Mouse (Mus musculus) MEL (cell line): ENCODE measurements around the gene Gnaq. TPM values are rescaled to one million over a fixed set of nuclear protein-coding genes. Genes with fewer than 3 reads are reported as not detected.

ENCODE experiments used
- DNase-seq: peaks from one replicate; pipeline ENCODE4 v3.0.0; 2011; ENCODE audit warnings: low read depth, low spot score
- H3K27ac ChIP-seq: 2 replicates; pipeline ENCODE4 v1.5.1; 2012; ENCODE audit warnings: low read depth, mild to moderate bottlenecking, control low read depth, low read length, moderate library complexity; ENCODE audit not compliant: control insufficient read depth
- H3K27me3 ChIP-seq, 2 experiments: fragments of 150-350 bp in 1 of 2; sonication (generic) in 1 of 2; 2 replicates each; pipeline ENCODE4 v1.6.1; 2012; ENCODE audit warnings: low read length in 2 of 2, mild to moderate bottlenecking in 2 of 2, improper control_type of control experiment in 1 of 2, moderate library complexity in 1 of 2; ENCODE audit not compliant: insufficient read depth in 2 of 2, control insufficient read depth in 1 of 2
- H3K36me3 ChIP-seq, 2 experiments: 2 replicates each; pipeline ENCODE4 v1.6.1; 2012 to 2014; ENCODE audit warnings: low read length in 2 of 2, improper control_type of control experiment in 1 of 2, inconsistent platforms in 1 of 2, mild to moderate bottlenecking in 1 of 2; ENCODE audit not compliant: insufficient read depth in 2 of 2, control insufficient read depth in 1 of 2
- H3K4me1 ChIP-seq, 2 experiments: fragments of 150-350 bp in 1 of 2; sonication (generic) in 1 of 2; 2 replicates each; pipeline ENCODE4 v1.6.1; 2012; ENCODE audit warnings: low read length in 2 of 2, improper control_type of control experiment in 1 of 2, mild to moderate bottlenecking in 1 of 2; ENCODE audit not compliant: insufficient read depth in 2 of 2, control insufficient read depth in 1 of 2
- H3K4me3 ChIP-seq, 2 experiments: fragments of 150-350 bp in 1 of 2; sonication (generic) in 1 of 2; 2 replicates each; pipeline ENCODE4 v1.5.1; 2012; ENCODE audit warnings: low read depth in 2 of 2, low read length in 2 of 2, mild to moderate bottlenecking in 2 of 2, moderate library complexity in 2 of 2, control low read depth in 1 of 2, improper control_type of control experiment in 1 of 2; ENCODE audit not compliant: control insufficient read depth in 1 of 2, insufficient read depth in 1 of 2
- H3K79me2 ChIP-seq: 2 replicates; pipeline ENCODE4 v1.6.1; 2012; ENCODE audit warnings: mild to moderate bottlenecking, low read length, moderate library complexity; ENCODE audit not compliant: control insufficient read depth, poor library complexity, insufficient read depth
- H3K9ac ChIP-seq: 2 replicates; pipeline ENCODE4 v1.6.1; 2012; ENCODE audit warnings: low read depth, mild to moderate bottlenecking, control low read depth, low read length, moderate library complexity; ENCODE audit not compliant: control insufficient read depth, poor library complexity, severe bottlenecking
- H3K9me3 ChIP-seq: fragments of 150-350 bp; sonication (generic); replicated peaks from 2 replicates; pipeline ENCODE4 v1.6.1; 2012; ENCODE audit warnings: mild to moderate bottlenecking, low read length, improper control_type of control experiment, moderate library complexity; ENCODE audit not compliant: insufficient read depth
- BHLHE40 ChIP-seq: IDR thresholded peaks from 2 replicates; pipeline ENCODE4 v1.6.1; 2012; ENCODE audit warnings: low read depth, mild to moderate bottlenecking, inconsistent platforms, low read length, improper control_type of control experiment, borderline replicate concordance
- CHD2 ChIP-seq: IDR thresholded peaks from 2 replicates; pipeline ENCODE4 v1.6.1; 2011; ENCODE audit warnings: low read length, improper control_type of control experiment
- ETS1 ChIP-seq: IDR thresholded peaks from 2 replicates; pipeline ENCODE4 v1.6.1; 2012; ENCODE audit warnings: low read depth, mild to moderate bottlenecking, inconsistent platforms, low read length, improper control_type of control experiment, moderate library complexity
- GATA1 ChIP-seq: IDR thresholded peaks from 2 replicates; pipeline ENCODE4 v1.6.1; 2011; ENCODE audit warnings: low read depth, low read length, improper control_type of control experiment
- HCFC1 ChIP-seq: IDR thresholded peaks from 2 replicates; pipeline ENCODE4 v1.6.1; 2012; ENCODE audit warnings: low read depth, mild to moderate bottlenecking, inconsistent platforms, low read length, improper control_type of control experiment, moderate library complexity
- MAZ ChIP-seq: IDR thresholded peaks from 2 replicates; pipeline ENCODE4 v1.6.1; 2012; ENCODE audit warnings: low read depth, mild to moderate bottlenecking, inconsistent platforms, low read length, improper control_type of control experiment
- MEF2A ChIP-seq: IDR thresholded peaks from 2 replicates; pipeline ENCODE4 v1.6.1; 2014; ENCODE audit warnings: low read depth, mild to moderate bottlenecking, inconsistent platforms, low read length, improper control_type of control experiment; ENCODE audit not compliant: poor library complexity, insufficient replicate concordance, severe bottlenecking; ENCODE audit errors: extremely low read depth
- MXI1 ChIP-seq: IDR thresholded peaks from 2 replicates; pipeline ENCODE4 v1.6.1; 2011; ENCODE audit warnings: mild to moderate bottlenecking, low read depth, low read length, improper control_type of control experiment
- MYC ChIP-seq: IDR thresholded peaks from 2 replicates; pipeline ENCODE4 v1.6.1; 2011; ENCODE audit warnings: low read depth, mild to moderate bottlenecking, low read length, improper control_type of control experiment, moderate library complexity
- NELFE ChIP-seq: IDR thresholded peaks from 2 replicates; pipeline ENCODE4 v1.6.1; 2011; ENCODE audit warnings: low read depth, low read length, improper control_type of control experiment
- NRF1 ChIP-seq: IDR thresholded peaks from 2 replicates; pipeline ENCODE4 v1.6.1; 2014; ENCODE audit warnings: low read depth, mild to moderate bottlenecking, inconsistent platforms, low read length, improper control_type of control experiment, moderate library complexity; ENCODE audit not compliant: poor library complexity, insufficient read depth, severe bottlenecking
- POLR2A ChIP-seq, 2 experiments: IDR thresholded peaks; 2 replicates each; pipeline ENCODE4 v1.6.1; 2011 to 2012; ENCODE audit warnings: low read length in 2 of 2, mild to moderate bottlenecking in 2 of 2, control low read depth in 1 of 2, improper control_type of control experiment in 1 of 2, low read depth in 1 of 2, moderate library complexity in 1 of 2; ENCODE audit not compliant: control insufficient read depth in 1 of 2, insufficient read depth in 1 of 2, poor library complexity in 1 of 2
- POLR2AphosphoS5 ChIP-seq: IDR thresholded peaks from 2 replicates; pipeline ENCODE4 v1.6.1; 2012; ENCODE audit warnings: low read depth, borderline replicate concordance, mild to moderate bottlenecking, inconsistent platforms, low read length, moderate library complexity, mixed read lengths
- RAD21 ChIP-seq: IDR thresholded peaks from 2 replicates; pipeline ENCODE4 v1.6.1; 2011; ENCODE audit warnings: mild to moderate bottlenecking, low read depth, low read length, improper control_type of control experiment
- RCOR1 ChIP-seq: IDR thresholded peaks from 2 replicates; pipeline ENCODE4 v1.6.1; 2012; ENCODE audit warnings: low read depth, mild to moderate bottlenecking, inconsistent platforms, low read length, improper control_type of control experiment
- SIN3A ChIP-seq: IDR thresholded peaks from 2 replicates; pipeline ENCODE4 v1.6.1; 2012; ENCODE audit warnings: low read length, improper control_type of control experiment, inconsistent platforms
- TAL1 ChIP-seq: IDR thresholded peaks from 2 replicates; pipeline ENCODE4 v1.6.1; 2012; ENCODE audit warnings: mild to moderate bottlenecking, inconsistent platforms, low read length, moderate library complexity, mixed read lengths
- TBP ChIP-seq: IDR thresholded peaks from 2 replicates; pipeline ENCODE4 v1.8.0; 2011; ENCODE audit warnings: low read depth, low read length, improper control_type of control experiment
- TCF12 ChIP-seq: IDR thresholded peaks from 2 replicates; pipeline ENCODE4 v1.6.1; 2014; ENCODE audit warnings: low read depth, mild to moderate bottlenecking, inconsistent platforms, low read length, improper control_type of control experiment, moderate library complexity
- ZC3H11A ChIP-seq: IDR thresholded peaks from 2 replicates; pipeline ENCODE4 v1.6.1; 2012; ENCODE audit warnings: low read depth, mild to moderate bottlenecking, inconsistent platforms, low read length, improper control_type of control experiment
- ZKSCAN1 ChIP-seq: IDR thresholded peaks from 2 replicates; pipeline ENCODE4 v1.6.1; 2012; ENCODE audit warnings: low read depth, mild to moderate bottlenecking, inconsistent platforms, low read length, improper control_type of control experiment, moderate library complexity
- ZMIZ1 ChIP-seq: IDR thresholded peaks from 2 replicates; pipeline ENCODE4 v1.6.1; 2012; ENCODE audit warnings: low read depth, mild to moderate bottlenecking, inconsistent platforms, low read length, improper control_type of control experiment, moderate library complexity
- polyA plus RNA-seq, 2 experiments: library from polyadenylated mRNA; stranded (reverse) in 1 of 2; unstranded in 1 of 2; fragments of >175 nt in 1 of 2; fragments of >200 nt in 1 of 2; gene quantifications; 2 replicates each; pipeline versions ENCODE4 v1.2.1 to v1.2.4; 2012; ENCODE audit warnings: low replicate concordance in 2 of 2, low read depth in 1 of 2; ENCODE audit not compliant: insufficient read length in 2 of 2, insufficient read depth in 1 of 2, missing spikeins in 1 of 2
- total RNA-seq: library from RNA; depleted of rRNA; stranded (reverse); fragments of 300-350 nt; gene quantifications from 2 replicates; pipeline ENCODE4 v1.2.3, GENCODE M21; 2012

Gnaq gene
- total and polyA plus RNA-seq, 3 experiments, result not detected

DNA sequence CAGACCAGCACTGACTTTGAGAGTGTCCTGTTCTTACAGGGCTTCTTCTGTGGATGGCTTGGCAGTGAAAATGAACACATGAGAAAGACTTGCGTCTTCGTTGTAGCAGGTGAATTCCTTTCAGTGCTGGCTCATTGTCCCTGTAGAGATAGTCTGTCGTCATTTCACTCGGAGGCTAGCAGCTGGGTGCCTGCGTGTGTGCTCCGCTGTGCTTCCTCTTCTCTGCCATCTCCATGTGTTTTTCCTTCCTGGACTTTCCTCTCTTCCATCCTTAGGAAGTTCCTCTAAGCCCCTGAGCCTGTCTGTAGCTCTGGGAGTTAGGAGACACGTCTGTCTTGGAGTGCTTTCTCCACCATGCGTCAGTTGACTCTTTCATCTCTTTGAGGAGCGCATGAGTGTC lies 41.1 kb downstream of the Gnaq start:
- H3K27ac ChIP-seq, result no peak overlapping the region
- H3K4me3 ChIP-seq, result no peak overlapping the region
- peaks cover 7 to 8% of the 10 kb centered on the region in 2 experiments for H3K27me3 ChIP-seq
- H3K79me2 ChIP-seq, result no peaks in the 10 kb centered on the region
- no peak for TF ChIP-seq MEF2A
- no peak for TF ChIP-seq HCFC1
- no peak for TF ChIP-seq NRF1
- no peak for TF ChIP-seq ZKSCAN1
- no peak overlapping the region for H3K9ac ChIP-seq
- DNase-seq, result no peak
- no peaks in the 10 kb centered on the region for H3K9me3 ChIP-seq
- H3K4me1 ChIP-seq, result no peaks in the 10 kb centered on the region
- no peaks in the 10 kb centered on the region for H3K36me3 ChIP-seq

DNA sequence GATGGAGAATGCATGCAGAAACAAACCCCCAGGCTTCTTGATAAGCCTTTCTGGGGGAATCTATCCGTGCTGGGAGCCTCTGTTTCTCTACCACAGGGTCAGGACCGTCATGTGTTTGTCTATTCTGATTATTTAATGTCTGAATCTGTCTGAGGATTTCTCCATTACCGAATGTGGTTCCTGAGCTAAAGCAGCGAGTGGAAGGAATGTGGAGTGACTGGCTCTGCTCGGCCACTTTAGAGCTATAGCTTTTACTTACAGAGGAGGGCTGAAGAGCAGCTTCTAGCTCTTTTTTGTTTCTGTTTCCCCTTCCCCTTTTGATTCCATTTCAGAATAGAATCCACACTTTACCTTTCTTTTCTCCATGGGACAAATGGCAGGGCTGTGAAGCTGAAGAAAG lies 43.8 kb downstream of the Gnaq start:
- no peak for DNase-seq
- Histone ChIP-seq H3K36me3 (no peaks in the 10 kb centered on the region), H3K4me3 (no peak overlapping the region), H3K27me3 (peaks cover 11 to 12% of the 10 kb centered on the region in 2 experiments), H3K4me1 (no peaks in the 10 kb centered on the region), H3K79me2 (no peaks in the 10 kb centered on the region), H3K9me3 (no peaks in the 10 kb centered on the region), H3K27ac (no peak overlapping the region), H3K9ac (no peak overlapping the region)
- TF ChIP-seq BHLHE40 (no peak), CHD2 (no peak), TAL1 (no peak), TCF12 (no peak), POLR2A (IDR thresholded peaks at IDR 0.05; ENCODE audit: control insufficient read depth in 1 of 2, insufficient read depth in 1 of 2, low read depth in 1 of 2, low read length in 2 of 2, poor library complexity in 1 of 2) (no peak), NELFE (no peak), SIN3A (no peak), POLR2AphosphoS5 (no peak), RCOR1 (no peak), ZC3H11A (no peak), MYC (no peak), TBP (no peak), HCFC1 (no peak), ZKSCAN1 (no peak)

DNA sequence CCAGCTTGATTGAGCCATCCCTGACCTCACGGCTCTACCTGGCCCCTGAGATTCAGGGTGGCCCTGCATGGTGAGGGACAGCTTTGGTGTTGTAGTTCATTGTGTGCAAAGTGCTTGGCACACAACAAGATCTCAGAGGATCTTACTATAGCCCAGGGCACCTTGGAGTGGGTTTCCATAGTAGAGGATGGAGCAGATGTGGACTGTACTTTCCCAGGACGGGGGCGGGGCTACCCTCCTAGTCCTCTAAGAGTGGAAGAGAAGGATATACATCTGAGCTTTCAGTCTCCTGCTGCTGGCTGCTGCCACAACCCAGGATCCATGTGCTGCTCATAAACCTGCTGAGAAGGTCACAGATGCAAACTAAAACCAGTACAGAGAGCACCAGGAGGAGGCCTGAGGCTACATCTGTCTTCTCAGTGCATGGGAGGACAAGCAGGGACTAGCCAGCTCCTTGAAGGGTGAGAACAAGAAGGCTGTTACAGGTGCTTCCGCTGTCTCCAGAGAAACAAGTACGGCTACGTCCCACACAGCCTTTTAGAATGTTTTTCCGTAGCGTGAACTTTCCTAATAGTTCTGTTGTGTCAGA lies 44.6 kb downstream of the Gnaq start:
- Histone ChIP-seq H3K9ac (no peak overlapping the region), H3K79me2 (no peaks in the 10 kb centered on the region), H3K4me3 (no peak overlapping the region), H3K9me3 (no peaks in the 10 kb centered on the region), H3K27ac (no peak overlapping the region), H3K4me1 (no peaks in the 10 kb centered on the region), H3K27me3 (peaks cover 11 to 13% of the 10 kb centered on the region in 2 experiments), H3K36me3 (no peaks in the 10 kb centered on the region)
- TF ChIP-seq ETS1 (no peak), TCF12 (no peak), ZMIZ1 (no peak), POLR2A (IDR thresholded peaks at IDR 0.05; ENCODE audit: control insufficient read depth in 1 of 2, insufficient read depth in 1 of 2, low read depth in 1 of 2, low read length in 2 of 2, poor library complexity in 1 of 2) (no peak), POLR2AphosphoS5 (no peak), GATA1 (no peak), RAD21 (no peak), MXI1 (no peak), BHLHE40 (no peak), MEF2A (no peak), MAZ (no peak)
- no peak for DNase-seq
